Mouse (Mus musculus): ENCODE measurements around the gene Nlrp6. TPM values are rescaled to one million over a fixed set of nuclear protein-coding genes. Genes with fewer than 3 reads are reported as not detected.

Nlrp6 gene
- polyA plus RNA-seq, 1 experiment from 2014 or later = 0.37 TPM

DNA sequence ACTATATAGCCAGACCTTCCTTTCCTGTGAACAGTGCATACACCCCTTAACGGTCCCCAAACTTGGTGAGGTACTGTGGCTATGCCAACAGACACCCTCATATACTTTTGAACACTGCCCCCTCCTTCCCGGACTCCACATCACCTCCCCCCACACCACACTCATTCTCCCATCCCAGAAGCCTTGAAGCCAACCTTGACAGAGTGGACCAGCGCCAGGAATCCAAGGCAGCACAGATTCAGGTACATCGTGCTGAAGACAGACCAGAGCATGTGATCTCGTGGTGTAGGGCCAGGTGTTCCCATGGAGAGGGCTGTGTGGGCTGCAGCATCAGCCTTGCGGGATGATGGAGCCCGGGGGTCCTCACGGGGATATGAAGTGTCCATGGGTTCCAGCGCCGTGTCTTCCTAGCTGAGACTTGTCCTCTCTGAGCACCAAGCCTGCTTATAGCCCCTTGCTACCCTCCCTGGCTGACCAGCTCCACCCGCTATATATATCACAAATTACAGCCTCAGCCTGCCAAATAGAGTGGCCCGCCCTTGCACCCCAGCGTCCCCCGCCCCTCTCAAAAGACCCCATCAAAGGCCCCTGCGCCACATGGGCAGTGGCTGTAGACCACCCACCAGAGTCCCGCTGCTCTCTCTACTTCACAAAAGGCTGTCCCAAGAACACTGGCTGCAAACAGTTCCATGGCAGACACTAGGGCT, 29.3 kb downstream of the Nlrp6 start, which contains the start of gene Ifitm5:
Ifitm5 (minus strand) TSS at position 468 of the 707 bp plus-strand sequence.
- Histone ChIP-seq H3K9me3 (replicated peaks; ENCODE audit: control insufficient read depth, low read length) (no peaks in the 10 kb centered on the region), H3K4me1 (ENCODE audit: control insufficient read depth, insufficient read depth, low read length) (peaks cover 3% of the 10 kb centered on the region; the same call in 1 of the 2 replicates), H3K9ac (ENCODE audit: low read length) (no peak within 1 kb of the TSS), H3K4me3 (ENCODE audit: low read depth, low read length) (no peak within 1 kb of the TSS), H3K27ac (ENCODE audit: low read depth, low read length) (no peak within 1 kb of the TSS), H3K27me3 (replicated peaks; ENCODE audit: control insufficient read depth, insufficient read depth, low read length) (no peaks in the 10 kb centered on the region), H3K36me3 (ENCODE audit: control insufficient read depth, insufficient read depth, low read length) (no peaks in the 10 kb centered on the region), H3K4me2 (ENCODE audit: low read length) (no peak within 1 kb of the TSS)
- WGBS = 70% methylated on average over 16 of the region's 16 CpGs
- ATAC-seq (no peak), DNase-seq (ENCODE audit: low spot score) (no peak)

DNA sequence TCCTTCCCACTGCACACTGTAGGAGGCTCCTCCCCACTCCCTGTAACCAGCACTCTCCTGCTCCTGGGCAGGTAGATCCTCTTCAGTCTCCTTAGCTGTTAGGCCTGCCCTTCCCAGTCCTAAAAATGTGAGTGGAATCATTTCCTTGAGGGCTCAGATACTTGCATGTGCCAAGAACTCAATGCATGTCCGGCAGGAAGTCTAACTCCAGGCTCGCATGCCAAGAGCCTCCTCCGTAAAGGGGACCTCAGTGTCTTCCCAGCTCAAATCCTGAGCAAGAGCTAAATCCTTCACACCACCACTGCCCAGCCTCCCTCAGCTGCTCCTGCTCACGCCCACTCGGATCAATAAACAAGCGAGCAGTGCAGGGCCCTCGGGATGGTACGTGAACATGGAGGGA, 30.3 kb downstream of the Nlrp6 start:
- Histone ChIP-seq H3K4me2 (ENCODE audit: low read length) (no peak overlapping the region), H3K36me3 (ENCODE audit: control insufficient read depth, insufficient read depth, low read length) (no peaks in the 10 kb centered on the region), H3K9me3 (replicated peaks; ENCODE audit: control insufficient read depth, low read length) (no peaks in the 10 kb centered on the region), H3K9ac (ENCODE audit: low read length) (no peak overlapping the region), H3K4me1 (ENCODE audit: control insufficient read depth, insufficient read depth, low read length) (peaks cover 7% of the 10 kb centered on the region; the same call in 1 of the 2 replicates), H3K4me3 (ENCODE audit: low read depth, low read length) (no peak overlapping the region), H3K27ac (ENCODE audit: low read depth, low read length) (no peak overlapping the region), H3K27me3 (replicated peaks; ENCODE audit: control insufficient read depth, insufficient read depth, low read length) (no peaks in the 10 kb centered on the region)
- 67% methylated on average over 8 of the region's 8 CpGs for WGBS
- DNase-seq (ENCODE audit: low spot score) (no peak), ATAC-seq (no peak)

DNA sequence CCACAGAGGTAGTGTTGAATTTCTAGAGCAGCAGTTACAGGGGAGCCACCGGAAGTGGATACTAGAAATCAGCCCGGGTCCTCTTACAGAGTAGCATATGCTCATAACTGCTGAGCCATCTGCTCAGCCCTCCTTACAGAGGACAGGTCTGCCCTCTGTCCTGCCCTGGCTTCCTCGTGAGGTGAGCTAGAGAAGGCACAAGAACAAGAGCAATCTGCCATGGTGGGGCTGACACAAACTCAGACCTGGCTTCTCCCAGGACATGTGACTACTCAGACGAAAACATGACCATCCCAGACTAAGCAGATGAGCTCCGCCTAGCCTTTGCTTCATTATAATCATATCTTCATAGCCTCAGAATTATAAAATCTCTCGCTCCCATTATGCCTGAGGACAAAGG, 31.1 kb downstream of the Nlrp6 start:
- Histone ChIP-seq H3K4me3 (ENCODE audit: low read depth, low read length) (no peak overlapping the region), H3K36me3 (ENCODE audit: control insufficient read depth, insufficient read depth, low read length) (no peaks in the 10 kb centered on the region), H3K9ac (ENCODE audit: low read length) (no peak overlapping the region), H3K4me1 (ENCODE audit: control insufficient read depth, insufficient read depth, low read length) (peaks cover 7% of the 10 kb centered on the region; the same call in 1 of the 2 replicates), H3K27ac (ENCODE audit: low read depth, low read length) (no peak overlapping the region), H3K27me3 (replicated peaks; ENCODE audit: control insufficient read depth, insufficient read depth, low read length) (no peaks in the 10 kb centered on the region), H3K4me2 (ENCODE audit: low read length) (no peak overlapping the region), H3K9me3 (replicated peaks; ENCODE audit: control insufficient read depth, low read length) (no peaks in the 10 kb centered on the region)
- WGBS = 81% methylated on average over 6 of the region's 6 CpGs
- no peak for DNase-seq (ENCODE audit: low spot score)
- no peak for ATAC-seq

DNA sequence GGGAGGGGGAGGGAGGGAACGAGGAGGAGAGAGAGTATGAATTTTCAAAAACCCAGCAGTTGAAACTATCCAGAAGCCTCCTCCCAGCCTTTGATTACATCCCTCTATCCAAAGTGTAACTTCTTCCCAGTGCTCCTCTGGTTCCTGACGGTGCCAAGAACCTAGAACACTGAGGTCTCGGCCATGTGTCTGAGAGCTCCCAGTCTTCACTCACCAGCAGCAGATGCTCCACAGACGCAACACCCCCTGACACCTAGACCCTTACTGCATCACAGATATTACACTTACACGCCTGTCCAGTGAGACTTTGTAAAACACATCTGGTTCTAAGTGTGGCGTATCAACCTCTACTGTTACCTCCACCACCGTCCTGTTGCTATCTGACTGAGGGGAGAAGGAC, 31.7 kb downstream of the Nlrp6 start:
- Histone ChIP-seq H3K27ac (ENCODE audit: low read depth, low read length) (no peak overlapping the region), H3K4me2 (ENCODE audit: low read length) (no peak overlapping the region), H3K4me1 (ENCODE audit: control insufficient read depth, insufficient read depth, low read length) (peaks cover 7% of the 10 kb centered on the region; the same call in 1 of the 2 replicates), H3K9me3 (replicated peaks; ENCODE audit: control insufficient read depth, low read length) (no peaks in the 10 kb centered on the region), H3K4me3 (ENCODE audit: low read depth, low read length) (no peak overlapping the region), H3K9ac (ENCODE audit: low read length) (no peak overlapping the region), H3K36me3 (ENCODE audit: control insufficient read depth, insufficient read depth, low read length) (no peaks in the 10 kb centered on the region), H3K27me3 (replicated peaks; ENCODE audit: control insufficient read depth, insufficient read depth, low read length) (no peaks in the 10 kb centered on the region)
- 86% methylated on average over 7 of the region's 7 CpGs for WGBS
- ATAC-seq (no peak), DNase-seq (ENCODE audit: low spot score) (no peak)

DNA sequence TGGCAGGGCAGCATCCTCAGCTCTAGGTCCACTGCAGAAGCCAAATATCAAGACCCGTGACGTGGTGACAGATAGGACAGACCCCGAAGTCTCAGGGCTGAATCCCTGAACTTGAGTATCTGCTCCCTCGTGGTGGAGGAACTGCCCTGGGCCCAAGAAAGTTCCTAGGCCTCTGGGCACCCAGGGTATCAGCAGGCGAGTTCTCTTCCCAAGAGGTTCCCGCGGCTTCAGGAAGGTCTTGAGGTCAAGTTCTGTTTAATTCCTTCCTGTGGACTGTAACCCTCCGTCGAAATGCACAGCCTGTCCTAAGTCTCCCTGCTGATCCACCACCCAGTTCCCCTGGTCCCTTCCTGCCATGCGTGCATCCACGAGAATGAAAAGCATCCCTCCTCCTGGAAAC, 32.4 kb downstream of the Nlrp6 start:
- Histone ChIP-seq H3K4me3 (ENCODE audit: low read depth, low read length) (no peak overlapping the region), H3K27ac (ENCODE audit: low read depth, low read length) (no peak overlapping the region), H3K9ac (ENCODE audit: low read length) (no peak overlapping the region), H3K27me3 (replicated peaks; ENCODE audit: control insufficient read depth, insufficient read depth, low read length) (no peaks in the 10 kb centered on the region), H3K9me3 (replicated peaks; ENCODE audit: control insufficient read depth, low read length) (no peaks in the 10 kb centered on the region), H3K4me1 (ENCODE audit: control insufficient read depth, insufficient read depth, low read length) (peaks cover 7% of the 10 kb centered on the region; the same call in 1 of the 2 replicates), H3K4me2 (ENCODE audit: low read length) (no peak overlapping the region), H3K36me3 (ENCODE audit: control insufficient read depth, insufficient read depth, low read length) (no peaks in the 10 kb centered on the region)
- no peak for DNase-seq (ENCODE audit: low spot score)
- WGBS = 87% methylated on average over 11 of the region's 11 CpGs
- no peak for ATAC-seq

DNA sequence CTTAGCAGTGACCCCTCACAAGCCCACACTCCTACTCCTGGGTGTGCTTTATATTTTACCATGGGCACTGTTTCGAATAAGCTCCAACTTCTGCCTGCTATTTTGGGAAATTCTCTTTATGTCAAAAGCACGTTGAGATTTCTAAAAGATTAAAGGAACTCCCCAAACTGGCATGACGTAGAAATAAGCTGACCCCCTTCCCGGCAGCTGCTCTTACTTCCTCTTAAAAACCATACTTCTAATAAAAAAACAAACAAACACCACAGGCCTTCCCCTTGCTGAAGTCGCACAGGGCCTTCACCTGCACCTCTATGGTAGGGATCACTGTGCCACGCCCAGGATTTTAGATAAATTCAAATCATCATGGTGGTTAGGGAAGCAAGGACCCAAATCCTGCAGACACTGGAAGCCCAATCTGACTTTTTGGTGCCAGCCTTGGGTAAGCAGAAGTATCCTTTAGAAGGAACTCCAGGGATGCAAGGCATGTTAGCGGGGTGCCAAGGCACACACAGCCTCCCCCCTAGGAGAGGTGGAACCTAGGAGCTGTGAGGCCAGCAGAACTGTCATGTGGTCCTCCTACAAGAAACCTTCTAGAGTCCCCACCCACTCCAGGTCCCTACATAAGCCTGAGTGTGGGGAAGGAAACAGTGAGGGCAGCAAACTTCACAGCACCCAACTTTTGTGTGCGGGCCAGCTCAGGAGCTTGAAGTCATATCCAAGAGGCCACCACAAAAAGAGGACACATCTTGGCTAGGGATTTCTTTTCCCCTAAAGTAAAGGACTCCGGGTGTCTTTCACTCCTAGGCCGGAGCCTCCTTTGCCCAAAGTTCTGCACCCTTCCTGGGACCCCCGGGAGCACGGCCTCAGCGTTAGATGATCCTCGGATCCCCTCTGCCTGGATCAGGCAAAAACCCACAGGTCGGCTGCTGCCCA, 33.4 kb downstream of the Nlrp6 start:
- peaks cover 8% of the 10 kb centered on the region; the same call in 1 of the 2 replicates for H3K4me1 ChIP-seq (ENCODE audit: control insufficient read depth, insufficient read depth, low read length)
- DNase-seq (ENCODE audit: low spot score) (no peak), ATAC-seq (no peak)
- no peak overlapping the region; the same call in 1 of the 2 replicates for H3K9ac ChIP-seq (ENCODE audit: low read length)
- H3K4me2 ChIP-seq (ENCODE audit: low read length) = peak overlapping the region; percentile 49
- H3K36me3 ChIP-seq (ENCODE audit: control insufficient read depth, insufficient read depth, low read length) = no peaks in the 10 kb centered on the region
- 71% methylated on average over 15 of the region's 15 CpGs for WGBS
- H3K27me3 ChIP-seq (replicated peaks; ENCODE audit: control insufficient read depth, insufficient read depth, low read length) = no peaks in the 10 kb centered on the region
- 0 out of 2 replicates have a peak overlapping the region, but pooled peaks have one; percentile 11 for H3K4me3 ChIP-seq (ENCODE audit: low read depth, low read length)
- H3K9me3 ChIP-seq (replicated peaks; ENCODE audit: control insufficient read depth, low read length) = no peaks in the 10 kb centered on the region
- H3K27ac ChIP-seq (ENCODE audit: low read depth, low read length) = no peak overlapping the region

DNA sequence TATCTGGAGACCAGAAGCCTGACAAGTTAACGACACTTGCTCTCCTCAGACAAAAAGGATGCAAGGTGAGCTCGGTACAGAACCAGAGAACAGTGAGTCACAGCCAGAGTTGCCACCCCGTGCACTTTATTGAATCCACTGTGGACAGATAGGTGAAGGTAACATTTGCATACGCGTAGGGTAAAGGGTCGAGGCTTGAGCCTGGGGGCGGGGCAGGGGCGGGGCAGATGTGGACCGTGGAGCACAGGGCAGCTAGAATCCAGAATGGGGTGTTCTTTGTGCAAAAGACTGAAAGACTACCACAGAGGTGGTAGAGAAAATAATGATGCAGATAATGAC, 34.0 kb downstream of the Nlrp6 start:
- H3K9ac ChIP-seq (ENCODE audit: low read length) = peak overlapping the region; percentile 43; the same call in 1 of the 2 replicates

DNA sequence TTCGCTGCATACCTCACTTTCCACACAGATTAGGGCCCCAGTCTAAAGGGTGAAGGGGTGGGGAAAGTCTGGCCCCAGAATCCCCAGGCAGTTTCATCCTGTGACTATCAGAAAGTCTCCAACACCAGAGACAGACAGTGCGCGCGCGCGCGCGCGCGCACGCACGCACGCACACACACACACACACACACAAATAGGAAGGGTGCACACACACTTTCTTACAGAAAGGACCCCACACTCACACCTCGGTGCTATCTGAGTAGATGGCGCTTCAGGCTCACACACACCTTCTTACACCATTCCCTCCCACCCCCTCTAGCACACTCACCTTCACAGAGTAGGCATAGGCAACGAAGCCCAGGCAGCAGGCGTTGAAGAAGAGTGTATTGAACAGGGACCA, 34.6 kb downstream of the Nlrp6 start:
- DNase-seq (ENCODE audit: low spot score) = peak; percentile 33
- Histone ChIP-seq H3K9me3 (replicated peaks; ENCODE audit: control insufficient read depth, low read length) (no peaks in the 10 kb centered on the region), H3K27me3 (replicated peaks; ENCODE audit: control insufficient read depth, insufficient read depth, low read length) (no peaks in the 10 kb centered on the region), H3K9ac (ENCODE audit: low read length) (peak overlapping the region; percentile 43; the same call in 1 of the 2 replicates), H3K4me1 (ENCODE audit: control insufficient read depth, insufficient read depth, low read length) (peaks cover 12% of the 10 kb centered on the region; the same call in 1 of the 2 replicates), H3K27ac (ENCODE audit: low read depth, low read length) (no peak overlapping the region), H3K4me2 (ENCODE audit: low read length) (peak overlapping the region; percentile 49), H3K36me3 (ENCODE audit: control insufficient read depth, insufficient read depth, low read length) (no peaks in the 10 kb centered on the region), H3K4me3 (ENCODE audit: low read depth, low read length) (peak overlapping the region; percentile 25)
- ATAC-seq = peak; percentile 55; the same call in 1 of the 2 replicates
- 17% methylated on average over 17 of the region's 17 CpGs for WGBS

More for the DNA sequence above, 34.0 kb downstream of the Nlrp6 start:
- no peaks in the 10 kb centered on the region for H3K27me3 ChIP-seq (replicated peaks; ENCODE audit: control insufficient read depth, insufficient read depth, low read length)
- 12% methylated on average over 9 of the region's 9 CpGs for WGBS
- no peak for DNase-seq (ENCODE audit: low spot score)
- H3K27ac ChIP-seq (ENCODE audit: low read depth, low read length) = no peak overlapping the region
- H3K4me1 ChIP-seq (ENCODE audit: control insufficient read depth, insufficient read depth, low read length) = peaks cover 12% of the 10 kb centered on the region; the same call in 1 of the 2 replicates
- H3K4me3 ChIP-seq (ENCODE audit: low read depth, low read length) = peak overlapping the region; percentile 11; the same call in 1 of the 2 replicates
- H3K4me2 ChIP-seq (ENCODE audit: low read length) = peak overlapping the region; percentile 49
- H3K36me3 ChIP-seq (ENCODE audit: control insufficient read depth, insufficient read depth, low read length) = no peaks in the 10 kb centered on the region
- ATAC-seq = no peak
- H3K9me3 ChIP-seq (replicated peaks; ENCODE audit: control insufficient read depth, low read length) = no peaks in the 10 kb centered on the region
